Mouse (Mus musculus): Measurements from ENCODE around the gene Macrod2. TPM values are rescaled to one million over a fixed set of nuclear protein-coding genes. Genes with fewer than 3 reads are reported as not detected.

The Macrod2 gene
- polyA plus RNA-seq, 2 experiments = 2.1 to 7.7 TPM

GRCm38 (mm10) chr2:141201303-141202014 is 806.4 kb downstream of the Macrod2 start:
- H3K9ac ChIP-seq (replicated peaks) = no peak overlapping the region
- H3K4me1 ChIP-seq (replicated peaks; ENCODE audit: control insufficient read depth in 2 of 2, insufficient read depth in 2 of 2, low read length in 1 of 2) = no peaks in the 10 kb centered on the region
- no peak overlapping the region for H3K27ac ChIP-seq
- WGBS (ENCODE audit: insufficient replicate concordance) = 60% methylated on average over 2 of the region's 2 CpGs
- no peak overlapping the region for H3K4me3 ChIP-seq (ENCODE audit: insufficient read depth in 1 of 2, low read depth in 2 of 2, low read length in 2 of 2)
- no peaks in the 10 kb centered on the region for H3K27me3 ChIP-seq (ENCODE audit: control insufficient read depth, insufficient read depth, low read length)
- TF ChIP-seq CTCF (IDR thresholded peaks at IDR 0.05; ENCODE audit: low read depth) (no peak), EP300 (IDR thresholded peaks at IDR 0.05; ENCODE audit: low read depth) (no peak)
- H3K9me3 ChIP-seq (ENCODE audit: control insufficient read depth, low read length) = no peaks in the 10 kb centered on the region
- no peak for DNase-seq (ENCODE audit: low read depth in 3 of 3, low spot score in 3 of 3)
- ATAC-seq (ENCODE audit: insufficient read depth) = no peak
- H3K36me3 ChIP-seq (replicated peaks; ENCODE audit: control insufficient read depth, insufficient read depth, low read depth) = no peaks in the 10 kb centered on the region
- H3K4me2 ChIP-seq (ENCODE audit: low read depth) = no peak overlapping the region

DNA sequence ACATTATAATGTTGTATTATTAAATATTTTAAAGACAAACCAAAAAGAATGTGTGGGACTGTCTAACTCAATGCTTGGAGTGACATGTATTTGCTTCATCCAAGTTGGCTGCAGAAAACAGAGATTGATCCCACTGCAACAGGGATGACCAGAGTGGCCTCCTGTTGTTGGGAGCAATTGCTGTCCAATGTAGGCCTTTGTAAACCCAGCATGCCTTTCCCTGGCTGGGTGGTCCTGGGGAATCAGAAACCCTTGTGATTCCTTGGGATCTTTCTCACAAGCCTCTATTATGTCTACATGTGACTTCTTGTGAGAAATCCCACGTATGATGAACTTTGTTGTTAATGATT is 806.9 kb downstream of the Macrod2 start:
- no peak overlapping the region for H3K27ac ChIP-seq
- DNase-seq (ENCODE audit: low read depth in 3 of 3, low spot score in 3 of 3) = no peak
- no peaks in the 10 kb centered on the region for H3K9me3 ChIP-seq (ENCODE audit: control insufficient read depth, low read length)
- 39% methylated on average over 1 of the region's 1 CpGs for WGBS (ENCODE audit: insufficient replicate concordance)
- no peaks in the 10 kb centered on the region for H3K36me3 ChIP-seq (replicated peaks; ENCODE audit: control insufficient read depth, insufficient read depth, low read depth)
- H3K4me1 ChIP-seq (replicated peaks; ENCODE audit: control insufficient read depth in 2 of 2, insufficient read depth in 2 of 2, low read length in 1 of 2) = no peaks in the 10 kb centered on the region
- ATAC-seq (ENCODE audit: insufficient read depth) = no peak
- no peak overlapping the region for H3K4me3 ChIP-seq (ENCODE audit: insufficient read depth in 1 of 2, low read depth in 2 of 2, low read length in 2 of 2)
- TF ChIP-seq EP300 (IDR thresholded peaks at IDR 0.05; ENCODE audit: low read depth) (no peak), CTCF (IDR thresholded peaks at IDR 0.05; ENCODE audit: low read depth) (no peak)
- H3K9ac ChIP-seq (replicated peaks) = no peak overlapping the region
- no peaks in the 10 kb centered on the region for H3K27me3 ChIP-seq (ENCODE audit: control insufficient read depth, insufficient read depth, low read length)
- no peak overlapping the region for H3K4me2 ChIP-seq (ENCODE audit: low read depth)

DNA sequence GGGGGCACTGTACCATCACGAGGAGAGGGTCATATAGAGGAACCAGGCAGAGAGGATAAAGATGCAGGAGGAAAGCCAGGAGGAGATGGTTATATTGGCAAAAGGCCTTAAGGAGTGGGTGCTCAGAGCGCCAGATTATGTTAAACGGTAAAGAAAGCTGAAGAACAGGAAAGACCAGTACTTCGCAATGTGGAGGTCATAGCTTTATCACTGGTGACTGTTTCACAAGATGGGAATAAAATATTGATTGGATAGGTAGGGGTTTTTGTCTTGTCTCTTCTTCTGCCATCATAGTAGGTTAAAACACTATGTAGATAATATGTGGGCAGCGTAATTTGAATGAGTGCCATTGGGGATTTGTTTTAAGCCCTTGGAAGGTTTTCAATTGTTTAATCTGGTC is 816.2 kb downstream of the Macrod2 start:
- Histone ChIP-seq H3K4me2 (ENCODE audit: low read depth) (no peak overlapping the region), H3K27ac (no peak overlapping the region), H3K9me3 (ENCODE audit: control insufficient read depth, low read length) (no peaks in the 10 kb centered on the region), H3K36me3 (replicated peaks; ENCODE audit: control insufficient read depth, insufficient read depth, low read depth) (no peaks in the 10 kb centered on the region), H3K27me3 (ENCODE audit: control insufficient read depth, insufficient read depth, low read length) (no peaks in the 10 kb centered on the region), H3K4me3 (ENCODE audit: insufficient read depth in 1 of 2, low read depth in 2 of 2, low read length in 2 of 2) (no peak overlapping the region), H3K4me1 (replicated peaks; ENCODE audit: control insufficient read depth in 2 of 2, insufficient read depth in 2 of 2, low read length in 1 of 2) (no peaks in the 10 kb centered on the region), H3K9ac (replicated peaks) (no peak overlapping the region)
- DNase-seq (ENCODE audit: low read depth in 3 of 3, low spot score in 3 of 3) (no peak), ATAC-seq (ENCODE audit: insufficient read depth) (no peak)
- WGBS (ENCODE audit: insufficient replicate concordance) = 65% methylated on average over 5 of the region's 5 CpGs
- TF ChIP-seq EP300 (IDR thresholded peaks at IDR 0.05; ENCODE audit: low read depth) = no peak

DNA sequence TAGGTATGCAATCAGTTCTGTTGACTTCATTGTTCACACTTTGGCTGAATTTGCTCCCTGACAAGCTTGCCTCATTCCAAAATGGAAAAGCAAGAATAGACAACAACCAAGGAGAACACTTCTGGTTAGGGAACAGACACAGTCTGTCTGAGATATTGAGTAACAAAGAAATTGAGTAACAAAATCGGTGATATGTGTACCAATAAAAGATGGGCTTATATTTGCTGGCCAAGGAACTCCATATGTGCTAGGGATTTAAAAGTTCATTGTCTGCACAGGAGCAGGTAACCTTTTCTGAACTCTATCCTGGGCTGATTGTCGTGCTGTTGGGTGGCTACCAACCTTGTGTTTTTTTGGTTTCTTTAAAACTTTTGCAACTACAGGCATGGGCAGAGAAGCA is 817.2 kb downstream of the Macrod2 start:
- 60% methylated on average over 2 of the region's 2 CpGs for WGBS (ENCODE audit: insufficient replicate concordance)
- Histone ChIP-seq H3K36me3 (replicated peaks; ENCODE audit: control insufficient read depth, insufficient read depth, low read depth) (no peaks in the 10 kb centered on the region), H3K4me3 (ENCODE audit: insufficient read depth in 1 of 2, low read depth in 2 of 2, low read length in 2 of 2) (no peak overlapping the region), H3K4me2 (ENCODE audit: low read depth) (no peak overlapping the region), H3K9me3 (ENCODE audit: control insufficient read depth, low read length) (no peaks in the 10 kb centered on the region), H3K9ac (replicated peaks) (no peak overlapping the region), H3K27ac (no peak overlapping the region), H3K4me1 (replicated peaks; ENCODE audit: control insufficient read depth in 2 of 2, insufficient read depth in 2 of 2, low read length in 1 of 2) (no peaks in the 10 kb centered on the region), H3K27me3 (ENCODE audit: control insufficient read depth, insufficient read depth, low read length) (no peaks in the 10 kb centered on the region)
- no peak for ATAC-seq (ENCODE audit: insufficient read depth)
- no peak for DNase-seq (ENCODE audit: low read depth in 3 of 3, low spot score in 3 of 3)
- TF ChIP-seq EP300 (IDR thresholded peaks at IDR 0.05; ENCODE audit: low read depth) (no peak), CTCF (IDR thresholded peaks at IDR 0.05; ENCODE audit: low read depth) (no peak)

DNA sequence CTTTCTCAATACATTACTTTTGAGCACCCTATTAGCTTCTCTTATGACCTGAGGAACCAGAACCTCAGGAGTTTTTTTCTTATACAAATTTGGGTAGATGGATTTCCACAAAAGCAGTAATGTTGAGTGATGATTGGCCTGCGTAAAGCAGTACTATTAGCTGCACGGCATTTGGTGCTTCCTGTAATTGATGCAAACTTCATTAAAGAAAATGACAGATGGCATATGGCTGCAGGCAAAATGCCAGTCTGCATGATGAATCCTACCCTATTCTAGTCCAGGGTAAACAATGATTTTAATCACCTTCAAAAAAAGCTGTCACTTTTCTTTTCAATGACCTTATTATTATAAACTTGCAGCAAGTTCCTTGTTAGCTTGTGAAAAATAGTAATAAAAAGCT is 822.4 kb downstream of the Macrod2 start:
- DNase-seq (ENCODE audit: low read depth in 3 of 3, low spot score in 3 of 3) = no peak
- TF ChIP-seq EP300 (IDR thresholded peaks at IDR 0.05; ENCODE audit: low read depth) = no peak
- no peak for TF ChIP-seq CTCF (IDR thresholded peaks at IDR 0.05; ENCODE audit: low read depth)
- no peak overlapping the region for H3K27ac ChIP-seq
- no peaks in the 10 kb centered on the region for H3K36me3 ChIP-seq (replicated peaks; ENCODE audit: control insufficient read depth, insufficient read depth, low read depth)
- no peaks in the 10 kb centered on the region for H3K9me3 ChIP-seq (ENCODE audit: control insufficient read depth, low read length)
- ATAC-seq (ENCODE audit: insufficient read depth) = no peak
- no peak overlapping the region for H3K4me2 ChIP-seq (ENCODE audit: low read depth)
- H3K4me1 ChIP-seq (replicated peaks; ENCODE audit: control insufficient read depth in 2 of 2, insufficient read depth in 2 of 2, low read length in 1 of 2) = no peaks in the 10 kb centered on the region
- no peaks in the 10 kb centered on the region for H3K27me3 ChIP-seq (ENCODE audit: control insufficient read depth, insufficient read depth, low read length)
- no peak overlapping the region for H3K9ac ChIP-seq (replicated peaks)
- WGBS (ENCODE audit: insufficient replicate concordance) = 74% methylated on average over 2 of the region's 2 CpGs
- H3K4me3 ChIP-seq (ENCODE audit: insufficient read depth in 1 of 2, low read depth in 2 of 2, low read length in 2 of 2) = no peak overlapping the region
